Mouse (Mus musculus) spleen, adult 2 months (tissue): ENCODE measurements around the gene Wnt10b. TPM values are rescaled to one million over a fixed set of nuclear protein-coding genes. Genes with fewer than 3 reads are reported as not detected.

Experiments used
- DNase-seq, 2 experiments: peaks; one replicate each; pipeline versions ENCODE4 v3.0.0 to v3.0.0-alpha.2; 2012 to 2021; ENCODE audit warnings: low spot score in 2 of 2, low read depth in 1 of 2
- H3K27ac ChIP-seq: fragments of 200-500 bp; 2 replicates; pipeline ENCODE4 v1.5.1; 2012; ENCODE audit warnings: low read length, inconsistent platforms; ENCODE audit not compliant: insufficient read depth
- H3K27me3 ChIP-seq: fragments of 200-500 bp; 2 replicates; pipeline ENCODE4 v1.6.1; 2012; ENCODE audit warnings: mild to moderate bottlenecking, moderate library complexity, low read length, inconsistent platforms; ENCODE audit not compliant: control insufficient read depth, insufficient read depth
- H3K36me3 ChIP-seq: fragments of 200-500 bp; 2 replicates; pipeline ENCODE4 v1.6.1; 2012; ENCODE audit warnings: mild to moderate bottlenecking, low read length, inconsistent platforms; ENCODE audit not compliant: control insufficient read depth, insufficient read depth
- H3K4me1 ChIP-seq: fragments of 200-500 bp; 2 replicates; pipeline ENCODE4 v1.6.1; 2011; ENCODE audit warnings: inconsistent platforms; ENCODE audit not compliant: control insufficient read depth, insufficient read depth, insufficient read length
- H3K4me3 ChIP-seq: fragments of 200-500 bp; 2 replicates; pipeline ENCODE4 v1.5.1; 2011; ENCODE audit warnings: mild to moderate bottlenecking, inconsistent platforms; ENCODE audit not compliant: insufficient read depth, insufficient read length; ENCODE audit errors: extremely low read depth
- CTCF ChIP-seq: fragments of 200-500 bp; IDR thresholded peaks from 2 replicates; pipeline ENCODE4 v1.5.1; 2011; ENCODE audit warnings: mild to moderate bottlenecking, inconsistent platforms; ENCODE audit not compliant: insufficient read depth, insufficient read length, insufficient replicate concordance; ENCODE audit errors: extremely low read depth
- POLR2A ChIP-seq: fragments of 200-500 bp; IDR thresholded peaks from 2 replicates; pipeline ENCODE4 v1.6.1; 2011; ENCODE audit warnings: low read depth, low read length, inconsistent platforms
- WGBS: fragments of 180-500 bp; shearing (Covaris S2); methylation state at CpG from one replicate; pipeline ENCODE4 v1.1.7; 2018; 5-methylcytosine and 5-hydroxymethylcytosine counted together
- polyA plus RNA-seq: library from polyadenylated mRNA; depleted of rRNA; stranded (reverse); fragments of >200 nt; gene quantifications from 2 replicates; pipeline ENCODE4 v1.2.3, GENCODE M21; 2012

The Wnt10b gene
- polyA plus RNA-seq, 1 experiment: 0.78 TPM

DNA sequence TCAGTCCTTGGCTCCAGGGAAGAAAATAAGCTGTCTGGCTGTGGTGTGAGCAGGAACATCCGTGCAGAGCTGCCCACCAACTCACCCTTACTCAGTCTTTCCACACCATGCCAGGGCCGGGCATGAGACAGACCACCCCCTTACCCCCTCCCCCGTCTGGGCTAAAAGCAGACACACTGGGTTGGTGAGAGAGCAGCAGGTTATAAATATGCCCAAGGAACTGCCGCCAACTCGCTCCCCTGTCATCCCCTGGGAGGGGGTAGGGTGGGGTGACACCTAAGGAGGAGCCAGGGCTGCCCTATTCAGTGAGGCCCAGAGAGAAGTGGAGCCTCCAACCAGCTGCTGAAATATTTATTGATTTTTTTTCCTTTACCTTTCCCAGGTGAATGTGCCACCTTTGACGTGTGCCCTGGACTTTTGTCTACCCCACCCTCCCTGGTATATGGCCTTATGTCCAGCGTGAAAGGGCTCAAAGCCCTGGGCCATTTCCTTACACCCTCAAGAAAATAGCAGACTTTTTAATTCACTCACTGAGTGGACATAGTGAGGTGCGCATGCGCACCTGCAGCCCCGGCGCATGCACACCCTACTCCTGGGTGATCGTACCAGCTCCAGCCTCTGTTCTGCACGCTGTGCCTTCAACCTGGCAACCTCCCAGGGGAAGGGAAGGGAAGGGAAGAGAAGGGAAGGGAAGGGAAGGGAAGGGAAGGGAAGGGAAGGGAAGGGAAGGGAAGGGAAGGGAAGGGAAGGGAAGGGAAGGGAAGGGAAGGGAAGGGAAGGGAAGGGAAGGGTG is 19.0 kb upstream of the Wnt10b start:
- no peak overlapping the region for H3K4me3 ChIP-seq
- no peak overlapping the region for H3K27ac ChIP-seq
- 12% methylated on average over 13 of the region's 13 CpGs for WGBS
- H3K4me1 ChIP-seq: peaks cover 13% of the 10 kb centered on the region
- no peak for DNase-seq
- TF ChIP-seq CTCF (no peak), POLR2A (no peak)
- H3K36me3 ChIP-seq: no peaks in the 10 kb centered on the region
- H3K27me3 ChIP-seq: peaks cover 15% of the 10 kb centered on the region

DNA sequence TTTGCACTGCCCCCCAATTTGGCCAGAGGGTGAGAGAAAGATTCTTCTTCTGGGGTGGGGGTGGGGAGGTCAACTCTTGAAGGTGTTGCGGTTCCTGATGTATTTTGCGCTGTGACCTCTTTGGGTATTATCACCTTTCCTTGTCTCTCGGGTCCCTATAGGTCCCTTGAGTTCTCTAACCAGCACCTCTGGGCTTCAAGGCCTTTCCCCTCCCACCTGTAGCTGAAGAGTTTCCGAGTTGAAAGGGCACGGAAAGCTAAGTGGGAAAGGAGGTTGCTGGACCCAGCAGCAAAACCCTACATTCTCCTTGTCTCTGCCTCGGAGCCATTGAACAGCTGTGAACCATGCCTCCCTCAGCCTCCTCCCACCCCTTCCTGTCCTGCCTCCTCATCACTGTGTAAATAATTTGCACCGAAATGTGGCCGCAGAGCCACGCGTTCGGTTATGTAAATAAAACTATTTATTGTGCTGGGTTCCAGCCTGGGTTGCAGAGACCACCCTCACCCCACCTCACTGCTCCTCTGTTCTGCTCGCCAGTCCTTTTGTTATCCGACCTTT is 15.3 kb upstream of the Wnt10b start:
- Histone ChIP-seq H3K4me3 (no peak overlapping the region), H3K4me1 (peaks cover 21% of the 10 kb centered on the region), H3K27ac (no peak overlapping the region), H3K36me3 (no peaks in the 10 kb centered on the region), H3K27me3 (peaks cover 43% of the 10 kb centered on the region)
- no peak for DNase-seq
- no peak for TF ChIP-seq CTCF
- no peak for TF ChIP-seq POLR2A
- 4% methylated on average over 13 of the region's 13 CpGs for WGBS

DNA sequence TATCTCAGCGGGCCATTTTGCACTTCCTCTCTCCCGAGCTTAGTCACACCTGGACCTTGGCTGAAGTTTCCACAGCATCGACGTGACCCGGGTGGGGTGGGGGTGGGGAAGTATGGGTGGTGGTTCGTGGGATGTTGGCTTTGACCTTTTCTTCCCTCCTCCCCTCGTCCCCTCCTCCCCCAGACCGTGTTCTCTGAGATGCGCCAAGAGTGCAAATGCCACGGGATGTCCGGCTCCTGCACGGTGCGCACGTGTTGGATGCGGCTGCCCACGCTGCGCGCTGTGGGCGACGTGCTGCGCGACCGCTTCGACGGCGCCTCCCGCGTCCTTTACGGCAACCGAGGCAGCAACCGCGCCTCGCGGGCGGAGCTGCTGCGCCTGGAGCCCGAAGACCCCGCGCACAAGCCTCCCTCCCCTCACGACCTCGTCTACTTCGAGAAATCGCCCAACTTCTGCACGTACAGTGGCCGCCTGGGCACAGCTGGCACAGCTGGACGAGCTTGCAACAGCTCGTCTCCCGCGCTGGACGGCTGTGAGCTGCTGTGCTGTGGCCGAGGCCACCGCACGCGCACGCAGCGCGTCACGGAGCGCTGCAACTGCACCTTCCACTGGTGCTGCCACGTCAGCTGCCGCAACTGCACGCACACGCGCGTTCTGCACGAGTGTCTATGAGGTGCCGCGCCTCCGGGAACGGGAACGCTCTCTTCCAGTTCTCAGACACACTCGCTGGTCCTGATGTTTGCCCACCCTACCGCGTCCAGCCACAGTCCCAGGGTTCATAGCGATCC is 14.5 kb upstream of the Wnt10b start:
- H3K27me3 ChIP-seq: peaks cover 38% of the 10 kb centered on the region
- no peak for TF ChIP-seq CTCF
- TF ChIP-seq POLR2A: no peak
- H3K4me3 ChIP-seq: no peak overlapping the region
- H3K36me3 ChIP-seq: no peaks in the 10 kb centered on the region
- no peak for DNase-seq
- no peak overlapping the region for H3K27ac ChIP-seq
- H3K4me1 ChIP-seq: peaks cover 21% of the 10 kb centered on the region
- WGBS: 5% methylated on average over 75 of the region's 75 CpGs

DNA sequence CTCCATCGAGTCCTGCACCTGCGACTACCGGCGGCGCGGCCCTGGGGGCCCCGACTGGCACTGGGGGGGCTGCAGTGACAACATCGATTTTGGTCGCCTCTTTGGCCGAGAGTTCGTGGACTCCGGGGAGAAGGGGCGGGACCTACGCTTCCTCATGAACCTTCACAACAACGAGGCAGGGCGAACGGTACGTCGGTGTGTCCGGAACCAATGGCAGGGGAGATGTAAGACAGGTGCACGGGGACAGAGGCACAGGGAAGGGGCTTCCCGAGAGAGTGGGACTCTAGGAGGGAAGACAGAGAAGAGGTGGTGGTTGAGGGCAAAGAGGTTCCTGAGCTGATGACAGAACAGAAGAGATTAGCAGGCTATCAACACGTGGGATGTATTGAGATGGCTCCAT is 13.8 kb upstream of the Wnt10b start:
- DNase-seq: no peak
- no peak overlapping the region for H3K4me3 ChIP-seq

DNA sequence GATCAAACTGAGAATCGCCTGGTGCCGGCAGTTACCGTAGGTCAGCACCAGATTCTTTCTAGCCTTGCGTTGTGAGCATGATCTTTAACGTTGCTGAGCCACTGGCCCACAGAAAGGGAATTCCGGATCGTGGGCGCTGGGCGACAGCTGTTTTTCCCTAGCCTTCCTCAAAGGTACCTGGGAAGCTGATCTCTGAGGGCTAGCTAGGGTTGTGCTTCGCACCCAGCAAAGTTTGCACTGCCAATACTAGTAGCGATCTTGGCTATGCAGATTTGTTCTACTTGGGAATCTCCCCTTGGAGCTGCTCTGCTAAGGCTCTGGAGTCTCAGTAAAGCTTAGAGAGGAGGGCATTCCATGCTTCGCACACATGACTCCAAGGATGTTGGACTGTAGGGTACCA is 13.3 kb upstream of the Wnt10b start:
- no peak for TF ChIP-seq CTCF
- TF ChIP-seq POLR2A: no peak
- Histone ChIP-seq H3K27ac (no peak overlapping the region), H3K4me1 (peaks cover 21% of the 10 kb centered on the region), H3K4me3 (no peak overlapping the region), H3K36me3 (no peaks in the 10 kb centered on the region), H3K27me3 (peaks cover 36% of the 10 kb centered on the region)
- DNase-seq: no peak
- 4% methylated on average over 12 of the region's 12 CpGs for WGBS

More for the DNA sequence above, 13.8 kb upstream of the Wnt10b start:
- no peaks in the 10 kb centered on the region for H3K36me3 ChIP-seq
- H3K27ac ChIP-seq: no peak overlapping the region
- H3K4me1 ChIP-seq: peaks cover 21% of the 10 kb centered on the region
- no peak for TF ChIP-seq CTCF
- no peak for TF ChIP-seq POLR2A
- peaks cover 38% of the 10 kb centered on the region for H3K27me3 ChIP-seq
- WGBS: 3% methylated on average over 23 of the region's 23 CpGs

DNA sequence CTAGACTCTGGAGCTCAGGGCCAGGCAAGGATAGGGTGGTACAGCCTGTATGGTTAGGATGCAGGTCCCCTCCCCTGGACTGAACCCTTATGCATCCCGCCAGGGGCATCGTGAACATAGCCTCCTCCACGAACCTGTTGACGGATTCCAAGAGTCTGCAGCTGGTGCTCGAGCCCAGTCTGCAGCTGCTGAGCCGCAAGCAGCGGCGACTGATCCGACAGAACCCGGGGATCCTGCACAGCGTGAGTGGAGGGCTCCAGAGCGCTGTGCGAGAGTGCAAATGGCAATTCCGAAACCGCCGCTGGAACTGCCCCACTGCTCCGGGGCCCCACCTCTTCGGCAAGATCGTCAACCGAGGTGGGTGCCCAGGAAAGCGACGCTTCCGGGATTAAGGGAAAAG is 12.8 kb upstream of the Wnt10b start:
- Histone ChIP-seq H3K27me3 (peaks cover 36% of the 10 kb centered on the region), H3K27ac (no peak overlapping the region), H3K4me3 (no peak overlapping the region), H3K36me3 (no peaks in the 10 kb centered on the region), H3K4me1 (peaks cover 21% of the 10 kb centered on the region)
- WGBS: 1% methylated on average over 23 of the region's 23 CpGs
- no peak for TF ChIP-seq POLR2A
- TF ChIP-seq CTCF: no peak
- no peak for DNase-seq
